19 mouse cellular contexts compared by ENCODE assay signal in genomic region chr5:122412826-122413225, GRCm38 (mm10). TPM values are rescaled to one million over a fixed set of nuclear protein-coding genes. Genes with fewer than 3 reads are reported as not detected.
DNase-seq lines count a peak whose midpoint lies in the region; ATAC-seq lines count a peak whose summit lies in the region.
"Had no signal": no experiment of that assay in that cellular context is flagged by ENCODE, and none has a peak within 500 bp of the region (broad histone marks: within the 10 kb centered on the region; RNA-seq: fewer than 3 reads in every experiment).

No protein-coding gene starts in this region.

- no peaks in the 10 kb centered on the region for H3K9me3 ChIP-seq in kidney, embryonic 15.5 days (replicated peaks)
- H3K9me3 ChIP-seq in embryonic facial prominence, embryonic 15.5 days (replicated peaks): no peaks in the 10 kb centered on the region
- H3K9me3 ChIP-seq: limb, embryonic 10.5 days; liver, embryonic 12.5 days had no signal

- DNase-seq in gastrocnemius, postnatal 25 days: peak; percentile 34
- DNase-seq in gastrocnemius, postnatal 36 days: no peak
- no peak for DNase-seq in kidney, postnatal 36 days
- DNase-seq in lung, postnatal 10 days: peak; percentile 71
- DNase-seq in adrenal gland, postnatal 36 days: no peak
- no peak for DNase-seq in thymus, postnatal 25 days
- DNase-seq: adrenal gland, adult 2 months; cerebellum, adult 11 months; cerebellum, postnatal 25 days; right cerebral cortex, postnatal 14 days had no signal

- 0 out of 2 replicates have a peak overlapping the region, but pooled peaks have one; percentile 32 for H3K27ac ChIP-seq in kidney, embryonic 15.5 days
- H3K27ac ChIP-seq in embryonic facial prominence, embryonic 15.5 days (replicated peaks): 0 out of 2 replicates have a peak overlapping the region, but pooled peaks have one; percentile 29
- H3K27ac ChIP-seq: hindbrain, embryonic 10.5 days; limb, embryonic 10.5 days; liver, embryonic 12.5 days; macrophage had no signal

- no peak for ATAC-seq in kidney, embryonic 15.5 days (replicated peaks; ENCODE audit: low FRiP score)
- no peak for ATAC-seq in embryonic facial prominence, embryonic 15.5 days (ENCODE audit: insufficient number of reproducible peaks, low FRiP score, low TSS enrichment, low read depth)
- ATAC-seq: forebrain, embryonic 14.5 days; liver, embryonic 12.5 days had no signal

- WGBS in kidney, embryonic 15.5 days: 36% methylated on average over 6 of the region's 6 CpGs
- 45% methylated on average over 6 of the region's 6 CpGs for WGBS in embryonic facial prominence, embryonic 15.5 days

- no peak overlapping the region for H3K4me2 ChIP-seq in kidney, embryonic 15.5 days
- no peak overlapping the region for H3K4me2 ChIP-seq in embryonic facial prominence, embryonic 15.5 days (replicated peaks)
- H3K4me2 ChIP-seq: liver, embryonic 12.5 days; midbrain, embryonic 11.5 days had no signal

- H3K4me1 ChIP-seq in kidney, embryonic 15.5 days: peaks cover 8% of the 10 kb centered on the region
- peaks cover 2% of the 10 kb centered on the region; the same call in 1 of the 2 replicates for H3K4me1 ChIP-seq in embryonic facial prominence, embryonic 15.5 days
- H3K4me1 ChIP-seq: hindbrain, embryonic 10.5 days; limb, embryonic 10.5 days had no signal

- H3K27me3 ChIP-seq in kidney, embryonic 15.5 days: no peaks in the 10 kb centered on the region
- no peaks in the 10 kb centered on the region for H3K27me3 ChIP-seq in embryonic facial prominence, embryonic 15.5 days
- H3K27me3 ChIP-seq: liver, embryonic 12.5 days had no signal

- peaks cover 12% of the 10 kb centered on the region for H3K36me3 ChIP-seq in kidney, embryonic 15.5 days
- H3K36me3 ChIP-seq in embryonic facial prominence, embryonic 15.5 days: peaks cover 13% of the 10 kb centered on the region; the same call in 1 of the 2 replicates

- intact Hi-C loops in gastrocnemius, postnatal 36 days (cut with DNase I): loop anchor here (5.0 kb wide), 1 partner anchor 319 kb away; no protein-coding TSS in a partner anchor

- no peak overlapping the region for H3K9ac ChIP-seq in kidney, embryonic 15.5 days
- H3K9ac ChIP-seq in embryonic facial prominence, embryonic 15.5 days: no peak overlapping the region
- H3K9ac ChIP-seq: liver, embryonic 12.5 days had no signal

- H3K4me3 ChIP-seq in kidney, embryonic 15.5 days (replicated peaks): no peak overlapping the region
- H3K4me3 ChIP-seq in embryonic facial prominence, embryonic 15.5 days (replicated peaks): no peak overlapping the region
- H3K4me3 ChIP-seq: erythroblast, embryonic 14.5 days; hindbrain, embryonic 10.5 days; limb, embryonic 10.5 days; liver, embryonic 12.5 days had no signal

RNA-seq across cellular contexts. Expression of gene Anapc7, which starts 8.7 kb away (rescaled TPM):
- total RNA-seq in gastrocnemius, postnatal 25 days (2021): 10 to 100 TPM; 12.3 to 13.4 TPM
- total RNA-seq in gastrocnemius, postnatal 36 days (2021): 10 to 100 TPM; 11.3 to 13.2 TPM
- polyA plus RNA-seq in kidney, embryonic 15.5 days (2015; fragmentation: Nextera tagmentation; extraction: Ambion mirVana): 44.4 and 46.9 TPM in 2 replicates
- polyA plus RNA-seq in embryonic facial prominence, embryonic 15.5 days (2015; fragmentation: Nextera tagmentation; extraction: Ambion mirVana): 42.4 and 42.6 TPM in 2 replicates
- 10 to 100 TPM; 44.2 to 52.2 TPM for total RNA-seq in adrenal gland, postnatal 36 days (2021)

RNA-seq across cellular contexts. Expression of gene Arpc3, which starts 21.1 kb away (rescaled TPM):
- 10 to 100 TPM; 46.8 to 54.9 TPM for total RNA-seq in gastrocnemius, postnatal 25 days (2021)
- total RNA-seq in gastrocnemius, postnatal 36 days (2021): 10 to 100 TPM; 47.2 to 51.2 TPM
- polyA plus RNA-seq in kidney, embryonic 15.5 days (2015; fragmentation: Nextera tagmentation; extraction: Ambion mirVana): 131 and 169 TPM in 2 replicates
- polyA plus RNA-seq in embryonic facial prominence, embryonic 15.5 days (2015; fragmentation: Nextera tagmentation; extraction: Ambion mirVana): 129 and 139 TPM in 2 replicates
- total RNA-seq in adrenal gland, postnatal 36 days (2021): 100 to 1,000 TPM; 223 to 328 TPM

RNA-seq across cellular contexts. Expression of gene Fam216a, which starts 40.7 kb away (rescaled TPM):
- total RNA-seq in gastrocnemius, postnatal 25 days (2021): 1 to 10 TPM; 5.8 to 6.1 TPM
- total RNA-seq in gastrocnemius, postnatal 36 days (2021): 1 to 10 TPM; 4.2 to 6.5 TPM
- 57.6 and 63.6 TPM in 2 replicates for polyA plus RNA-seq in kidney, embryonic 15.5 days (2015; fragmentation: Nextera tagmentation; extraction: Ambion mirVana)
- polyA plus RNA-seq in embryonic facial prominence, embryonic 15.5 days (2015; fragmentation: Nextera tagmentation; extraction: Ambion mirVana): 79.9 and 92.3 TPM in 2 replicates
- total RNA-seq in adrenal gland, postnatal 36 days (2021): 10 to 100 TPM; 30.2 to 38.9 TPM

RNA-seq across cellular contexts. Expression of gene Gpn3, which starts 41.1 kb away (rescaled TPM):
- total RNA-seq in gastrocnemius, postnatal 25 days (2021): 10 to 100 TPM; 20.4 to 21.4 TPM
- 10 to 100 TPM; 22.4 to 23.8 TPM for total RNA-seq in gastrocnemius, postnatal 36 days (2021)
- polyA plus RNA-seq in kidney, embryonic 15.5 days (2015; fragmentation: Nextera tagmentation; extraction: Ambion mirVana): 69.7 and 74.6 TPM in 2 replicates
- 61.3 and 64.5 TPM in 2 replicates for polyA plus RNA-seq in embryonic facial prominence, embryonic 15.5 days (2015; fragmentation: Nextera tagmentation; extraction: Ambion mirVana)
- 10 to 100 TPM; 34.8 to 36.0 TPM for total RNA-seq in adrenal gland, postnatal 36 days (2021)

RNA-seq across cellular contexts. Expression of gene Vps29, which starts 58.7 kb away (rescaled TPM):
- 10 to 100 TPM; 38.2 to 39.6 TPM for total RNA-seq in gastrocnemius, postnatal 25 days (2021)
- 10 to 100 TPM; 36.2 to 41.3 TPM for total RNA-seq in gastrocnemius, postnatal 36 days (2021)
- polyA plus RNA-seq in kidney, embryonic 15.5 days (2015; fragmentation: Nextera tagmentation; extraction: Ambion mirVana): 218 and 230 TPM in 2 replicates
- 178 and 184 TPM in 2 replicates for polyA plus RNA-seq in embryonic facial prominence, embryonic 15.5 days (2015; fragmentation: Nextera tagmentation; extraction: Ambion mirVana)
- total RNA-seq in adrenal gland, postnatal 36 days (2021): 100 to 1,000 TPM; 141 to 165 TPM

Comparison
In these comparisons a context has a peak if more than half of its experiments do, and no peak if none do; other contexts are left out.
1. DNase-seq: peak in gastrocnemius, postnatal 25 days (single experiment) and lung, postnatal 10 days (single experiment); none in gastrocnemius, postnatal 36 days (0 of 2), kidney, postnatal 36 days (0 of 2), adrenal gland, postnatal 36 days (0 of 2) and thymus, postnatal 25 days (single experiment).
2. RNA of gene Arpc3, which starts 21.1 kb away (total RNA-seq): 223 to 328 TPM in adrenal gland, postnatal 36 days; 46.8 to 54.9 TPM in gastrocnemius, postnatal 25 days and 47.2 to 51.2 TPM in gastrocnemius, postnatal 36 days; every median in the first group is over 4 times any median in the second.
3. RNA of gene Fam216a, which starts 40.7 kb away (total RNA-seq): 30.2 to 38.9 TPM in adrenal gland, postnatal 36 days; 4.2 to 6.5 TPM in gastrocnemius, postnatal 36 days and 5.8 to 6.1 TPM in gastrocnemius, postnatal 25 days; every median in the first group is over 4 times any median in the second.